ENCODE assay signal across 24 mouse cellular contexts in genomic region chr3:105918355-105918745, GRCm38 (mm10). TPM values are rescaled to one million over a fixed set of nuclear protein-coding genes. Genes with fewer than 3 reads are reported as not detected.
DNase-seq lines count a peak whose midpoint lies in the region; ATAC-seq and TF ChIP-seq lines count a peak whose summit lies in the region.
"Had no signal": no experiment of that assay in that cellular context is flagged by ENCODE, and none has a peak within 500 bp of the region (broad histone marks: within the 10 kb centered on the region; RNA-seq: fewer than 3 reads in every experiment).

No protein-coding gene starts in this region.

- 0 out of 4 replicates have a peak overlapping the region, but pooled peaks of 1 of the 2 experiments have one; percentile 46 for H3K27ac ChIP-seq in heart, embryonic 14.5 days (replicated peaks in 1 of 2; ENCODE audit: control insufficient read depth in 1 of 2, insufficient read depth in 1 of 2, low read depth in 2 of 2, low read length in 2 of 2)
- H3K27ac ChIP-seq in heart, embryonic 10.5 days, result no peak overlapping the region; the same call in 1 of the 2 replicates
- H3K27ac ChIP-seq in midbrain, embryonic 11.5 days (ENCODE audit: low read depth, low read length), result no peak overlapping the region
- no peak overlapping the region for H3K27ac ChIP-seq in midbrain, postnatal 0 days (ENCODE audit: low read depth, low read length)
- H3K27ac ChIP-seq: embryonic facial prominence, embryonic 13.5 days; forebrain, embryonic 13.5 days; hindbrain, embryonic 12.5 days had no signal

- H3K4me2 ChIP-seq in heart, embryonic 14.5 days (ENCODE audit: low read length), result no peak overlapping the region
- no peak overlapping the region for H3K4me2 ChIP-seq in midbrain, embryonic 11.5 days
- H3K4me2 ChIP-seq in midbrain, postnatal 0 days (ENCODE audit: low read depth, low read length, poor library complexity, severe bottlenecking), result no peak overlapping the region
- H3K4me2 ChIP-seq: embryonic facial prominence, embryonic 13.5 days; forebrain, embryonic 13.5 days; hindbrain, embryonic 12.5 days had no signal

- H3K9ac ChIP-seq in heart, embryonic 14.5 days (ENCODE audit: low read length), result peak overlapping the region; percentile 21; the same call in 1 of the 2 replicates
- H3K9ac ChIP-seq in midbrain, embryonic 11.5 days (ENCODE audit: low read length), result no peak overlapping the region
- no peak overlapping the region for H3K9ac ChIP-seq in midbrain, postnatal 0 days (replicated peaks; ENCODE audit: low read length, poor library complexity, severe bottlenecking)
- H3K9ac ChIP-seq: embryonic facial prominence, embryonic 13.5 days; forebrain, embryonic 13.5 days; forebrain, postnatal 0 days; hindbrain, embryonic 12.5 days had no signal

- H3K27me3 ChIP-seq in heart, embryonic 14.5 days (ENCODE audit: control insufficient read depth, insufficient read depth, low read length), result no peaks in the 10 kb centered on the region
- H3K27me3 ChIP-seq in heart, embryonic 10.5 days (ENCODE audit: insufficient read depth, poor library complexity, severe bottlenecking), result no peaks in the 10 kb centered on the region
- H3K27me3 ChIP-seq in midbrain, embryonic 11.5 days (ENCODE audit: control insufficient read depth, insufficient read depth, low read length), result no peaks in the 10 kb centered on the region
- no peaks in the 10 kb centered on the region for H3K27me3 ChIP-seq in midbrain, postnatal 0 days (ENCODE audit: insufficient read depth, low read length)
- H3K27me3 ChIP-seq: embryonic facial prominence, embryonic 13.5 days; forebrain, embryonic 13.5 days; hindbrain, embryonic 12.5 days had no signal

- intact Hi-C loops in left cerebral cortex, postnatal 10 days (cut with DNase I), result no loop called here

- peak; percentile 30 for DNase-seq in heart, adult 11 months
- no peak for DNase-seq in heart, adult 9 months (ENCODE audit: low spot score in 2 of 2)
- no peak for DNase-seq in heart, embryonic 10.5 days (ENCODE audit: low spot score)
- DNase-seq in midbrain, embryonic 11.5 days (ENCODE audit: low spot score, missing footprints), result peak; percentile 60
- no peak for DNase-seq in midbrain, postnatal 0 days (ENCODE audit: low spot score)
- no peak for DNase-seq in left cerebral cortex, postnatal 10 days (ENCODE audit: extremely low spot score in 1 of 2, low spot score in 2 of 2)
- DNase-seq: adrenal gland, postnatal 10 days; cerebellum, adult 11-12 months; cerebellum, adult 9-10 months; cerebellum, postnatal 25 days; forebrain, postnatal 0 days; gastrocnemius, postnatal 14 days; heart, postnatal 36 days; kidney, adult 8-10 months had no signal

- ATAC-seq in heart, embryonic 14.5 days (ENCODE audit: insufficient number of reproducible peaks, insufficient read depth, low FRiP score, low read depth), result no peak
- no peak for ATAC-seq in midbrain, embryonic 11.5 days (ENCODE audit: low FRiP score)
- ATAC-seq in midbrain, postnatal 0 days (ENCODE audit: low FRiP score), result no peak
- ATAC-seq in granulocyte monocyte progenitor cell, adult 5-6 weeks (replicated peaks; ENCODE audit: poor library complexity, severe bottlenecking), result 0 out of 2 replicates have a peak, but pooled peaks have one; percentile 16
- ATAC-seq: forebrain, embryonic 13.5 days; forebrain, postnatal 0 days; hindbrain, embryonic 16.5 days; inflammation-experienced regulatory T-cells, adult 6 months; intestine, postnatal 0 days had no signal

- H3K36me3 ChIP-seq in heart, embryonic 14.5 days (ENCODE audit: control insufficient read depth, insufficient read depth, low read length), result no peaks in the 10 kb centered on the region
- no peaks in the 10 kb centered on the region for H3K36me3 ChIP-seq in heart, embryonic 10.5 days
- no peaks in the 10 kb centered on the region for H3K36me3 ChIP-seq in midbrain, embryonic 11.5 days (ENCODE audit: control insufficient read depth, insufficient read depth, low read length)
- no peaks in the 10 kb centered on the region for H3K36me3 ChIP-seq in midbrain, postnatal 0 days (ENCODE audit: insufficient read depth, low read length)
- H3K36me3 ChIP-seq: embryonic facial prominence, embryonic 13.5 days; hindbrain, embryonic 12.5 days had no signal

- no peaks in the 10 kb centered on the region for H3K9me3 ChIP-seq in heart, embryonic 14.5 days (ENCODE audit: control insufficient read depth, low read length)
- no peaks in the 10 kb centered on the region for H3K9me3 ChIP-seq in heart, embryonic 10.5 days
- H3K9me3 ChIP-seq in midbrain, embryonic 11.5 days (ENCODE audit: control insufficient read depth, low read length), result no peaks in the 10 kb centered on the region
- H3K9me3 ChIP-seq in midbrain, postnatal 0 days (ENCODE audit: low read length), result no peaks in the 10 kb centered on the region
- H3K9me3 ChIP-seq: embryonic facial prominence, embryonic 13.5 days; forebrain, embryonic 13.5 days; hindbrain, embryonic 12.5 days had no signal

- WGBS in heart, embryonic 14.5 days, result 51% methylated on average over 3 of the region's 3 CpGs
- 62% methylated on average over 3 of the region's 3 CpGs for WGBS in heart, embryonic 10.5 days
- WGBS in midbrain, embryonic 11.5 days, result 85% methylated on average over 3 of the region's 3 CpGs
- 85% methylated on average over 3 of the region's 3 CpGs for WGBS in midbrain, postnatal 0 days

- peaks cover 4 to 14% of the 10 kb centered on the region in 2 experiments; a peak in 3 of 4 replicates for H3K4me1 ChIP-seq in heart, embryonic 14.5 days (ENCODE audit: control insufficient read depth in 2 of 2, insufficient read depth in 2 of 2, low read length in 2 of 2)
- H3K4me1 ChIP-seq in heart, embryonic 10.5 days, result peaks cover 28% of the 10 kb centered on the region
- no peaks in the 10 kb centered on the region for H3K4me1 ChIP-seq in midbrain, embryonic 11.5 days (ENCODE audit: control insufficient read depth, insufficient read depth, low read length)
- H3K4me1 ChIP-seq in midbrain, postnatal 0 days (ENCODE audit: insufficient read depth, low read length), result no peaks in the 10 kb centered on the region
- H3K4me1 ChIP-seq: forebrain, embryonic 13.5 days; hindbrain, embryonic 12.5 days had no signal

- TF ChIP-seq CTCF in midbrain, postnatal 0 days (IDR thresholded peaks at IDR 0.05), result no peak

- no peak overlapping the region for H3K4me3 ChIP-seq in heart, embryonic 14.5 days (ENCODE audit: control insufficient read depth in 1 of 2, insufficient read depth in 1 of 2, low read depth in 1 of 2, low read length in 2 of 2)
- no peak overlapping the region for H3K4me3 ChIP-seq in heart, embryonic 10.5 days
- H3K4me3 ChIP-seq in midbrain, embryonic 11.5 days (ENCODE audit: low read depth, low read length), result no peak overlapping the region
- H3K4me3 ChIP-seq in midbrain, postnatal 0 days (ENCODE audit: low read depth, low read length), result no peak overlapping the region
- H3K4me3 ChIP-seq: embryonic facial prominence, embryonic 13.5 days; forebrain, embryonic 13.5 days; hindbrain, embryonic 12.5 days had no signal

RNA-seq across cellular contexts. Expression of gene I830077J02Rik, which starts 14.1 kb away (rescaled TPM):
- polyA plus RNA-seq in heart, embryonic 14.5 days (2014; fragmentation: Nextera tagmentation; extraction: Ambion mirVana), result 1.5 and 1.8 TPM in 2 replicates
- polyA plus RNA-seq in heart, embryonic 10.5 days (2016; fragmentation: Nextera tagmentation; extraction: Ambion mirVana), result 2.0 and 3.4 TPM in 2 replicates
- polyA plus RNA-seq in midbrain, embryonic 11.5 days (2014; fragmentation: Nextera tagmentation; extraction: Ambion mirVana), result 0.63 and 0.83 TPM in 2 replicates
- total RNA-seq in midbrain, postnatal 0 days (2014; rRNA removed), result 0.33 and 1.0 TPM in 2 replicates
- 0.25 and 0.40 TPM in 2 replicates for polyA plus RNA-seq in midbrain, postnatal 0 days (2015; fragmentation: Nextera tagmentation; extraction: Ambion mirVana)
- total RNA-seq in granulocyte monocyte progenitor cell, adult 5-6 weeks (2014; fragmentation: Nextera tagmentation), result 29.2 and 45.0 TPM in 2 replicates
- total RNA-seq in granulocyte monocyte progenitor cell, adult 5-6 weeks (2017), result 22.2 and 22.4 TPM in 2 replicates
- total RNA-seq in left cerebral cortex, postnatal 10 days (2021), result 1 to 10 TPM; 1.1 to 1.7 TPM

RNA-seq across cellular contexts. Expression of gene Wdr77, which starts 40.8 kb away (rescaled TPM):
- 83.4 and 91.9 TPM in 2 replicates for polyA plus RNA-seq in heart, embryonic 14.5 days (2014; fragmentation: Nextera tagmentation; extraction: Ambion mirVana)
- 124 and 146 TPM in 2 replicates for polyA plus RNA-seq in heart, embryonic 10.5 days (2016; fragmentation: Nextera tagmentation; extraction: Ambion mirVana)
- polyA plus RNA-seq in midbrain, embryonic 11.5 days (2014; fragmentation: Nextera tagmentation; extraction: Ambion mirVana), result 132 and 136 TPM in 2 replicates
- 56.4 and 65.1 TPM in 2 replicates for total RNA-seq in midbrain, postnatal 0 days (2014; rRNA removed)
- 87.9 and 88.1 TPM in 2 replicates for polyA plus RNA-seq in midbrain, postnatal 0 days (2015; fragmentation: Nextera tagmentation; extraction: Ambion mirVana)
- 75.6 and 98.5 TPM in 2 replicates for total RNA-seq in granulocyte monocyte progenitor cell, adult 5-6 weeks (2014; fragmentation: Nextera tagmentation)
- 35.9 and 49.0 TPM in 2 replicates for total RNA-seq in granulocyte monocyte progenitor cell, adult 5-6 weeks (2017)
- total RNA-seq in left cerebral cortex, postnatal 10 days (2021), result 10 to 100 TPM; 62.8 to 66.1 TPM

RNA-seq across cellular contexts. Expression of gene Atp5f1, which starts 41.5 kb away (rescaled TPM):
- polyA plus RNA-seq in heart, embryonic 14.5 days (2014; fragmentation: Nextera tagmentation; extraction: Ambion mirVana), result 903 and 907 TPM in 2 replicates
- 677 and 779 TPM in 2 replicates for polyA plus RNA-seq in heart, embryonic 10.5 days (2016; fragmentation: Nextera tagmentation; extraction: Ambion mirVana)
- 566 and 581 TPM in 2 replicates for polyA plus RNA-seq in midbrain, embryonic 11.5 days (2014; fragmentation: Nextera tagmentation; extraction: Ambion mirVana)
- total RNA-seq in midbrain, postnatal 0 days (2014; rRNA removed), result 239 and 270 TPM in 2 replicates
- 539 and 548 TPM in 2 replicates for polyA plus RNA-seq in midbrain, postnatal 0 days (2015; fragmentation: Nextera tagmentation; extraction: Ambion mirVana)
- total RNA-seq in granulocyte monocyte progenitor cell, adult 5-6 weeks (2014; fragmentation: Nextera tagmentation), result 389 and 444 TPM in 2 replicates
- 507 and 649 TPM in 2 replicates for total RNA-seq in granulocyte monocyte progenitor cell, adult 5-6 weeks (2017)
- 100 to 1,000 TPM; 298 to 310 TPM for total RNA-seq in left cerebral cortex, postnatal 10 days (2021)

RNA-seq across cellular contexts. Expression of gene Tmigd3, which starts 47.6 kb away (rescaled TPM):
- polyA plus RNA-seq in heart, embryonic 14.5 days (2014; fragmentation: Nextera tagmentation; extraction: Ambion mirVana), result 0.26 and 0.41 TPM in 2 replicates
- 0.70 and 0.73 TPM in 2 replicates for polyA plus RNA-seq in heart, embryonic 10.5 days (2016; fragmentation: Nextera tagmentation; extraction: Ambion mirVana)
- not detected in 2 replicates for polyA plus RNA-seq in midbrain, embryonic 11.5 days (2014; fragmentation: Nextera tagmentation; extraction: Ambion mirVana)
- total RNA-seq in midbrain, postnatal 0 days (2014; rRNA removed), result not detected in 2 replicates
- polyA plus RNA-seq in midbrain, postnatal 0 days (2015; fragmentation: Nextera tagmentation; extraction: Ambion mirVana), result not detected in 2 replicates
- total RNA-seq in granulocyte monocyte progenitor cell, adult 5-6 weeks (2014; fragmentation: Nextera tagmentation), result 0.28 TPM in 1 of 2 replicates, not detected in the other
- not detected in 2 replicates for total RNA-seq in granulocyte monocyte progenitor cell, adult 5-6 weeks (2017)
- under 1 TPM in 1 of 2 experiments, not detected in 1; 0.41 TPM for total RNA-seq in left cerebral cortex, postnatal 10 days (2021)
- total RNA-seq: forebrain, postnatal 0 days; gastrocnemius, adult 18-20 months; gastrocnemius, postnatal 14 days had no signal
- polyA plus RNA-seq: C2C12; embryonic facial prominence, embryonic 13.5 days; forebrain, embryonic 13.5 days; forebrain, postnatal 0 days; hindbrain, embryonic 12.5 days; hindbrain, embryonic 16.5 days; inflammation-experienced regulatory T-cells, adult 6 months had no signal

RNA-seq across cellular contexts. Expression of gene Adora3, which starts 47.7 kb away (rescaled TPM):
- polyA plus RNA-seq in heart, embryonic 14.5 days (2014; fragmentation: Nextera tagmentation; extraction: Ambion mirVana), result not detected in 2 replicates
- polyA plus RNA-seq in heart, embryonic 10.5 days (2016; fragmentation: Nextera tagmentation; extraction: Ambion mirVana), result not detected in 2 replicates
- not detected in 2 replicates for polyA plus RNA-seq in midbrain, embryonic 11.5 days (2014; fragmentation: Nextera tagmentation; extraction: Ambion mirVana)
- total RNA-seq in midbrain, postnatal 0 days (2014; rRNA removed), result 0.66 and 0.77 TPM in 2 replicates
- 0.20 and 0.30 TPM in 2 replicates for polyA plus RNA-seq in midbrain, postnatal 0 days (2015; fragmentation: Nextera tagmentation; extraction: Ambion mirVana)
- 1.4 and 1.5 TPM in 2 replicates for total RNA-seq in granulocyte monocyte progenitor cell, adult 5-6 weeks (2014; fragmentation: Nextera tagmentation)
- 0.26 and 1.9 TPM in 2 replicates for total RNA-seq in granulocyte monocyte progenitor cell, adult 5-6 weeks (2017)
- total RNA-seq in left cerebral cortex, postnatal 10 days (2021), result under 1 TPM; 0.39 to 0.45 TPM
- total RNA-seq: gastrocnemius, adult 18-20 months; gastrocnemius, postnatal 14 days had no signal
- polyA plus RNA-seq: C2C12; hindbrain, embryonic 12.5 days had no signal

Comparison
In these comparisons a context has a peak if more than half of its experiments do, and no peak if none do; other contexts are left out.
1. DNase-seq: peak in heart, adult 11 months (single experiment) and midbrain, embryonic 11.5 days (single experiment); none in heart, adult 9 months (0 of 2), heart, embryonic 10.5 days (single experiment), midbrain, postnatal 0 days (single experiment) and left cerebral cortex, postnatal 10 days (0 of 2).